Mouse (Mus musculus) thymus, postnatal 4 days (tissue): ENCODE measurements around the gene 1700042G07Rik.

ENCODE experiments used
- DNase-seq: peaks from one replicate; pipeline ENCODE4 v3.0.0; 2021

Gene 1700042G07Rik

GRCm38 (mm10) chr4:116173072-116173471 lies at the start of gene 1700042G07Rik, which contains the start of gene Gm49337:
Gene 1700042G07Rik, plus strand, starts transcription at chr4:116173372.
Gene Gm49337, plus strand, starts transcription at chr4:116173384.
- no peak for DNase-seq

GRCm38 (mm10) chr4:116123602-116124519 lies 49.3 kb upstream of the 1700042G07Rik start, which contains the start of the genes Rad54l and Pomgnt1:
Gene Rad54l, minus strand, starts transcription at chr4:116123690.
Gene Pomgnt1, plus strand, starts transcription at chr4:116123840.
- DNase-seq, result peak; percentile 80

- DNase-seq, result no peak
These were observed 47.3 kb upstream of the 1700042G07Rik start for GRCm38 (mm10) chr4:116125803-116126386.

- DNase-seq, result no peak
These were observed 45.2 kb upstream of the 1700042G07Rik start for GRCm38 (mm10) chr4:116127956-116128355.

GRCm38 (mm10) chr4:116133126-116133525 lies 40.0 kb upstream of the 1700042G07Rik start:
- DNase-seq, result no peak

GRCm38 (mm10) chr4:116134990-116135389 lies 38.2 kb upstream of the 1700042G07Rik start:
- no peak for DNase-seq

- DNase-seq, result no peak
These were observed 35.7 kb upstream of the 1700042G07Rik start for GRCm38 (mm10) chr4:116137421-116137996.

- DNase-seq, result no peak
These were observed 32.2 kb upstream of the 1700042G07Rik start for GRCm38 (mm10) chr4:116140801-116141574.

- no peak for DNase-seq
These were observed 31.4 kb upstream of the 1700042G07Rik start for GRCm38 (mm10) chr4:116141736-116142135.

GRCm38 (mm10) chr4:116142269-116142668 lies 30.9 kb upstream of the 1700042G07Rik start:
- DNase-seq, result no peak

GRCm38 (mm10) chr4:116143317-116143811 lies 29.8 kb upstream of the 1700042G07Rik start:
- no peak for DNase-seq

GRCm38 (mm10) chr4:116143891-116144717 lies 29.1 kb upstream of the 1700042G07Rik start:
- peak; percentile 82 for DNase-seq

- DNase-seq, result no peak
These were observed 23.4 kb upstream of the 1700042G07Rik start for GRCm38 (mm10) chr4:116149812-116150155.

GRCm38 (mm10) chr4:116150156-116150861 lies 22.9 kb upstream of the 1700042G07Rik start:
- DNase-seq, result peak; percentile 87

- DNase-seq, result no peak
These were observed 22.3 kb upstream of the 1700042G07Rik start for GRCm38 (mm10) chr4:116150862-116151221.

- no peak for DNase-seq
These were observed 21.9 kb upstream of the 1700042G07Rik start, which contains the start of gene Lurap1 for GRCm38 (mm10) chr4:116151238-116151637. Gene Lurap1, minus strand, starts transcription at chr4:116151338.

GRCm38 (mm10) chr4:116152702-116153101 lies 20.5 kb upstream of the 1700042G07Rik start:
- DNase-seq, result no peak

- DNase-seq, result no peak
These were observed 15.3 kb upstream of the 1700042G07Rik start for GRCm38 (mm10) chr4:116157882-116158281.

- peak; percentile 80 for DNase-seq
These were observed 13.3 kb upstream of the 1700042G07Rik start for GRCm38 (mm10) chr4:116159912-116160311.

- no peak for DNase-seq
These were observed 12.4 kb upstream of the 1700042G07Rik start for GRCm38 (mm10) chr4:116160769-116161168.

GRCm38 (mm10) chr4:116162142-116162541 lies 11.0 kb upstream of the 1700042G07Rik start:
- no peak for DNase-seq
